Mouse (Mus musculus) neural tube, embryonic 13.5 days (tissue): ENCODE measurements around the gene Midn. TPM values are rescaled to one million over a fixed set of nuclear protein-coding genes. Genes with fewer than 3 reads are reported as not detected.

Source experiments
- ATAC-seq: fragments of 200-750 bp; cut with Nextera tagmentation; 2 replicates; pipeline ENCODE4 v1.8.0; 2017; ENCODE audit warnings: low read depth, mild to moderate bottlenecking, moderate TSS enrichment, moderate library complexity
- H3K27ac ChIP-seq: fragments of 300-500 bp; sonication (generic); replicated peaks from 2 replicates; pipeline ENCODE4 v1.5.1; 2015; ENCODE audit warnings: moderate library complexity, mild to moderate bottlenecking, inconsistent platforms
- H3K27me3 ChIP-seq: fragments of 300-500 bp; sonication (generic); 2 replicates; pipeline ENCODE4 v1.6.1; 2015; ENCODE audit warnings: mild to moderate bottlenecking, inconsistent platforms
- H3K36me3 ChIP-seq: fragments of 300-500 bp; sonication (generic); 2 replicates; pipeline ENCODE4 v1.6.1; 2015; ENCODE audit warnings: mild to moderate bottlenecking, inconsistent platforms
- H3K4me1 ChIP-seq: fragments of 300-500 bp; sonication (generic); replicated peaks from 2 replicates; pipeline ENCODE4 v1.6.1; 2015; ENCODE audit warnings: inconsistent platforms
- H3K4me2 ChIP-seq: fragments of 300-500 bp; sonication (generic); 2 replicates; pipeline ENCODE4 v1.6.1; 2015; ENCODE audit warnings: inconsistent platforms, mild to moderate bottlenecking, moderate library complexity
- H3K4me3 ChIP-seq: fragments of 300-500 bp; sonication (generic); 2 replicates; pipeline ENCODE4 v1.5.1; 2015; ENCODE audit warnings: mild to moderate bottlenecking, inconsistent platforms
- H3K9ac ChIP-seq: fragments of 300-500 bp; sonication (generic); 2 replicates; pipeline ENCODE4 v1.6.1; 2015; ENCODE audit warnings: moderate library complexity, mild to moderate bottlenecking, inconsistent platforms
- H3K9me3 ChIP-seq: fragments of 300-500 bp; sonication (generic); 2 replicates; pipeline ENCODE4 v1.6.1; 2016; ENCODE audit warnings: inconsistent platforms
- WGBS: fragments of 180-500 bp; shearing (Covaris S2); methylation state at CpG from one replicate; pipeline ENCODE4 v1.1.7; 2015; 5-methylcytosine and 5-hydroxymethylcytosine counted together
- polyA plus RNA-seq: library from polyadenylated mRNA; unstranded; fragments of >200 nt; fragmentation: Nextera tagmentation; extraction: Ambion mirVana; gene quantifications from 2 replicates; pipeline ENCODE4 v1.2.1, GENCODE M21; 2015

The Midn gene
- polyA plus RNA-seq, 1 experiment from 2014 or later = 31.0 TPM

DNA sequence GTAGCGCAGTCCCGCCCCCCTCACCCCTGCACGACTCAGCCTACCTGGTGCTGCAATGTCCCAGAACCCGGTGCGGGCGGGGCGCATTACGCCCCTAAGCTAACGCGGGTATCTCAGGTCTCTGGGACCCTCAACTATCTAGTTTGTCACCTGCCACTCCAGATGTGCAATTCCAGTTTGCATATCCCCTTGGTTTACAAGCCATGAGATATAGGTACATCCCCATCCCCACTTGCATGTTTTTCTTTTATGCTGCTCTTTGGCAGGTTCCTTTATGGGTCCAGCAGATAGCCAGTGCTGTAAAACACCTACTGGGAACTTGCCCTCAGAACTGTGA, 8.7 kb upstream of the Midn start:
- Histone ChIP-seq H3K4me1 (peaks cover 68% of the 10 kb centered on the region), H3K36me3 (peaks cover 28% of the 10 kb centered on the region), H3K9ac (peak overlapping the region; percentile 97), H3K4me2 (peak overlapping the region; percentile 92), H3K4me3 (peak overlapping the region; percentile 83), H3K27ac (peak overlapping the region; percentile 97), H3K9me3 (no peaks in the 10 kb centered on the region), H3K27me3 (peaks cover 17% of the 10 kb centered on the region)
- ATAC-seq = no peak
- 0% methylated on average over 10 of the region's 10 CpGs for WGBS

DNA sequence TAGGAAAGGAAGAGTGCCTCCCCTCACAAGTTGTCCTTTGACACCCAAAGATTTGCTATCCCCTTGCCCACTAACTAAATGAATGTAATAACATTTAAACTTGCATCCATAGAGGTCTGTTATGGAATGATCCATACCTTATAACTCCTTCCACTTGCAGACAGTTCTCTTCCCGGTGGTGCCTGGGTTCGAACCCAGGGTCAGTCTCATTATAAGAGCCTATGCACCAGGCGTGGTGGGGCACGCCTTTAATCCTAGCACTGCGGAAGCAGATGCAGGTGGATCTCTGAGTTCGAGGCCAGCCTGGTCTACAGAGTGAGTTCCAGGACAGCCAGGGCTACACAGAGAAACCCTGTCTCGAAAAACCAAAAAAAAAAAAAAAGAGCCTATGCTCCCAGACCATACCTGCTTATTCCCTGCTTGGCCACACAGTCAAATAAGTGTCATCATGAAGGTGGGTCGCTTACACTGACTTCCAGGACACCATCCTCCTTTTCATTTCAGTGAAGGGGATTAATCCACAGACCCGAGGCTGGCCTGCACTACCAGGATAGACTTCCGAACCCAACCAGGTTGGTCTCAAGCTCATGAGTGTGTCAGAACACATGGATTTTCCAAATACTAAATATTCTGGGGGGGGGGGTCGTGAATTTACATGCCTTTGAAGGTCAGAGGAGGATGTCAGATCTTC, 8.0 kb upstream of the Midn start:
- H3K36me3 ChIP-seq = peaks cover 28% of the 10 kb centered on the region
- H3K4me2 ChIP-seq = peak overlapping the region; percentile 93; the same call in 1 of the 2 replicates
- WGBS = 74% methylated on average over 11 of the region's 11 CpGs
- no peak for ATAC-seq
- H3K27me3 ChIP-seq = peaks cover 17% of the 10 kb centered on the region
- no peak overlapping the region for H3K9ac ChIP-seq
- H3K4me3 ChIP-seq = peak overlapping the region; percentile 83; the same call in 1 of the 2 replicates
- no peaks in the 10 kb centered on the region for H3K9me3 ChIP-seq
- peak overlapping the region; percentile 97 for H3K27ac ChIP-seq
- H3K4me1 ChIP-seq = peaks cover 72% of the 10 kb centered on the region

DNA sequence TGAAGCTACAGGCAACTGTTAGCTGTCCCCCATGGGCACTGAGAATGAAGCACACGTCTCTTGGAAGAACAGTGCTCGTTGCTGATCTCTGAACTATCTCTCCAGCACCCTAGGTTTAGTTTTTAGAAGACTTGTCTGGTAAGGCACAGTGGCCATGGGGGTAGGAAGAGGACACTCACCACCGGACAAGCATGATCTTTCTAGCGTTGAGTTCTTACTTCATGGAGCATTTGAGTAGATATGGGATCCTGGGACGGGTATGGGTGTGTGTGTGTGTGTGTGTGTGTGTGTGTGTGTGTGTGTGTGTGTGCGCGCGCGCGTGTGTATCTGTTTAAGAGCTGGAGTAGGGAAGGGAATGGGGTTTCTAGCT, 7.4 kb upstream of the Midn start, which contains the start of gene Cbarp:
TSS of gene Cbarp (minus strand) at position 170 of the 370 bp plus-strand sequence.
- Histone ChIP-seq H3K9ac (peak within 1 kb of the TSS; percentile 97), H3K36me3 (peaks cover 28% of the 10 kb centered on the region), H3K4me3 (peak within 1 kb of the TSS; percentile 83), H3K27ac (peak within 1 kb of the TSS; percentile 97), H3K27me3 (peaks cover 14% of the 10 kb centered on the region), H3K4me2 (peak within 1 kb of the TSS; percentile 93), H3K9me3 (no peaks in the 10 kb centered on the region), H3K4me1 (peaks cover 78% of the 10 kb centered on the region)
- 76% methylated on average over 10 of the region's 10 CpGs for WGBS
- ATAC-seq = no peak

DNA sequence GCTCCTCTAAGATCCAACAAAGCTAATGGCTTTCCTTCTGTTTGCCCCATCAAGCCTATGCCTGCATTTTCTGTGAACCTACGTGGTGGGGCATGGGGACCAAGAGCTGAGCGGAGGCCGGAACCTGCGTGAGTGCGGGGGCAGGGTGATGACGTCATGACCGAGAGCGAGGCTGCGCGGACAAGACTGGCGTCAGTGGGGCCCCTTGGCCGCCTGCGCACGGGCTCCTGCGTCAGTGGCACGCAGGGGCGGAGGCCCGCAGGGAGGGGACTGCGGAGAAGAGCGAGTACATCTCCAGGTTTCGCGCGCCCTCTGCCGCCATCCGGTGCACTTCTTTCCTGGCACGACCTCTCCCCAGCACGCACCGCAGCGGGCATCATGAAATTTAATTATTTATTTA, 6.8 kb upstream of the Midn start:
- Histone ChIP-seq H3K9me3 (no peaks in the 10 kb centered on the region), H3K36me3 (peaks cover 28% of the 10 kb centered on the region), H3K9ac (peak overlapping the region; percentile 64), H3K4me1 (peaks cover 81% of the 10 kb centered on the region), H3K4me2 (peak overlapping the region; percentile 93), H3K27me3 (peaks cover 8% of the 10 kb centered on the region), H3K4me3 (peak overlapping the region; percentile 67), H3K27ac (peak overlapping the region; percentile 90)
- under 1% methylated on average over 29 of the region's 29 CpGs for WGBS
- peak; percentile 52 for ATAC-seq

DNA sequence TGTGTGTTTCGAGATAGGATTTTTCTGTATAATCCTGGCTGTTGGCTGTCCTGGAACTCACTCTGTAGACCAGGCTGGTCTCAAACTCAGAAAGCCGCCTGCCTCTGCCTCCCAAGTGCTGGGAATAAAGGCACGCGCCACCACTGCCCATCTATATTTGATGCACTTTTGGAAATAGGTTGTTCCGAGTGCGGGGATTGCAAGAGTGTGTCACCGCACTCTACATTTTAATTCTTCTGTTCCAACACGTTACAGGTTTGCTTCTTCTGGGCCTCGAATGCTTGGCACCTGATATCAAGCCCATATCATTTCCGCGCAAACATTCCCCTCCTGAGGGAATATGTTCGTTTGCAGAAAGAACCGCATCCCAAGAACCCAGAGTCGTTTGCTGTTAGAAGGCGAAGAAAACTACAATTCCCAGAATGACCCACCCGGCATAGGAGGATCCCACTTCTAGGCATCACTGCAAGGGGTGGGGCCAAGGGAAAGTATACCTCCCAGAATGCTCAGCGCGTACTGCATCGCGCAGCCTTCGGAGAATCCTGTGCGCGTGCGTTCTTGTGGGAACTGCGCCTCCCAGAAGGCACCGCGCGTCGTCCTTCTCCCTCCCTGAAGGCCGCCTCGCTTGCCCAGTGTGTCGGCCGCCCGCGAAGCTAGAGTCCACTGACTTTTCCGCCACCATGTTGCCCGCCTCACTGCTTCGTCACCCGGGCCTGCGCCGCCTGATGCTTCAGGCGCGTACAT, 6.1 kb upstream of the Midn start:
- Histone ChIP-seq H3K27ac (peak overlapping the region; percentile 90), H3K9ac (peak overlapping the region; percentile 86), H3K9me3 (no peaks in the 10 kb centered on the region), H3K4me3 (peak overlapping the region; percentile 67), H3K27me3 (peaks cover 3% of the 10 kb centered on the region; the same call in 1 of the 2 replicates), H3K36me3 (peaks cover 34% of the 10 kb centered on the region), H3K4me1 (peaks cover 80% of the 10 kb centered on the region), H3K4me2 (peak overlapping the region; percentile 93)
- peak; percentile 88 for ATAC-seq
- WGBS = under 1% methylated on average over 43 of the region's 43 CpGs

DNA sequence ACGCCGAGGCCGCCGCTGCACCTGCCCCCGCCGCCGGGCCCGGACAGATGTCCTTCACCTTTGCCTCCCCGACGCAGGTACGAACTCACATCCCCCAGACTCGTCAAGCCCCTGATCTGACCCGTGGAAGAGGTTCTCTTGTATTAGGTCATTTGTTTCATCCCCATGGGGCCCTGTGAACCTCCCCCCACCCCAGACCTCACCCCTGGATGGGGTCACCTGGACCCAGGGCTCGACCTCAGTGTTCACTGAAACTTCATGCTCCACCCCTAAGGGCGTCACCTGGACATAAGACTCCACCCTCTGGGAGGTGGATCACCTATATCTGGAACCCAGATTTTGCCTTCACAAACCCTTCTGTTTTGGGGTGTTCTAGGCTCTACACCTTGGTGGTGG, 5.5 kb upstream of the Midn start:
- no peaks in the 10 kb centered on the region for H3K9me3 ChIP-seq
- H3K4me2 ChIP-seq = peak overlapping the region; percentile 93
- peak overlapping the region; percentile 90 for H3K27ac ChIP-seq
- peak overlapping the region; percentile 67 for H3K4me3 ChIP-seq
- peaks cover 34% of the 10 kb centered on the region for H3K36me3 ChIP-seq
- peak overlapping the region; percentile 86 for H3K9ac ChIP-seq
- H3K27me3 ChIP-seq = no peaks in the 10 kb centered on the region
- WGBS = 0% methylated on average over 15 of the region's 15 CpGs
- H3K4me1 ChIP-seq = peaks cover 80% of the 10 kb centered on the region
- ATAC-seq = no peak

DNA sequence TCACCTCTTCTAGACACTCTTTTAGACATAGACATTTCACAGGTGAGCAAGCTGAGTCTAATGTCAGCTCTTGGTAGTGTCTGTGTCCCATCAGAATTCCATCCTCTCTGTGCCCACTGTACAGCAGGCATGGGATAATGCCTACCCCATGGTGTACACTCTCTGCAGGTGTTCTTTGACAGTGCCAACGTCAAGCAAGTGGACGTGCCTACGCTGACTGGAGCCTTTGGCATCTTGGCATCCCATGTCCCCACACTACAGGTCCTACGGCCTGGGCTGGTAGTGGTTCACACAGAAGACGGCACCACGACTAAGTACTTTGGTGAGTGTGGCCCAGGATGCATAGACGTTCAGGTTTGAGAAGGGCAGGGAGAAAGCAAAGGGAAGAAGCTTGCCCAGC, 4.4 kb upstream of the Midn start:
- Histone ChIP-seq H3K4me1 (peaks cover 75% of the 10 kb centered on the region), H3K4me3 (0 out of 2 replicates have a peak overlapping the region, but pooled peaks have one; percentile 67), H3K27me3 (no peaks in the 10 kb centered on the region), H3K9ac (0 out of 2 replicates have a peak overlapping the region, but pooled peaks have one; percentile 22), H3K9me3 (no peaks in the 10 kb centered on the region), H3K36me3 (peaks cover 34% of the 10 kb centered on the region), H3K27ac (no peak overlapping the region), H3K4me2 (peak overlapping the region; percentile 93)
- no peak for ATAC-seq
- 94% methylated on average over 7 of the region's 7 CpGs for whole genome bisulfite sequencing

DNA sequence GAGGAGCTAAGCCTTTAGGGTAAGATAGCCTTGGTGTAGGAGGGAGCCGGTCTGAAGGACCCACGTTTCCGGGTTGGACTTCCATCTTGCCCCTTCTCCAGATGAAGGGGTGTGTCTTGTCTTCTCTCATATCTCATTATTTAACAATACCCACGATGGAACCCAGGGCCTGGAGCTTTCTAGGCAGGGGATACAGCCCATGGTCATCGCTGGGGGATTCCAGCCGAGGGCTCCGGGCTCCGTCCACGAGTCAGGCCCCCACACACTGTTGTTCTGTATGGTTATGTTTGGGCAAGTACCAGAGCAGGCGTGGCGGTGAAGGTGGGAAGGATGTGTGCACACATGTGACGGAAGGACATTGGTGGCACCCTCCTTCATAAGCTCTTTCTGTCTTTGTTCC, 3.9 kb upstream of the Midn start:
- Histone ChIP-seq H3K4me3 (no peak overlapping the region), H3K4me1 (peaks cover 75% of the 10 kb centered on the region), H3K4me2 (0 out of 2 replicates have a peak overlapping the region, but pooled peaks have one; percentile 93), H3K36me3 (peaks cover 34% of the 10 kb centered on the region), H3K9ac (peak overlapping the region; percentile 22; the same call in 1 of the 2 replicates), H3K27ac (no peak overlapping the region), H3K9me3 (no peaks in the 10 kb centered on the region), H3K27me3 (no peaks in the 10 kb centered on the region)
- no peak for ATAC-seq
- WGBS = 91% methylated on average over 12 of the region's 12 CpGs

DNA sequence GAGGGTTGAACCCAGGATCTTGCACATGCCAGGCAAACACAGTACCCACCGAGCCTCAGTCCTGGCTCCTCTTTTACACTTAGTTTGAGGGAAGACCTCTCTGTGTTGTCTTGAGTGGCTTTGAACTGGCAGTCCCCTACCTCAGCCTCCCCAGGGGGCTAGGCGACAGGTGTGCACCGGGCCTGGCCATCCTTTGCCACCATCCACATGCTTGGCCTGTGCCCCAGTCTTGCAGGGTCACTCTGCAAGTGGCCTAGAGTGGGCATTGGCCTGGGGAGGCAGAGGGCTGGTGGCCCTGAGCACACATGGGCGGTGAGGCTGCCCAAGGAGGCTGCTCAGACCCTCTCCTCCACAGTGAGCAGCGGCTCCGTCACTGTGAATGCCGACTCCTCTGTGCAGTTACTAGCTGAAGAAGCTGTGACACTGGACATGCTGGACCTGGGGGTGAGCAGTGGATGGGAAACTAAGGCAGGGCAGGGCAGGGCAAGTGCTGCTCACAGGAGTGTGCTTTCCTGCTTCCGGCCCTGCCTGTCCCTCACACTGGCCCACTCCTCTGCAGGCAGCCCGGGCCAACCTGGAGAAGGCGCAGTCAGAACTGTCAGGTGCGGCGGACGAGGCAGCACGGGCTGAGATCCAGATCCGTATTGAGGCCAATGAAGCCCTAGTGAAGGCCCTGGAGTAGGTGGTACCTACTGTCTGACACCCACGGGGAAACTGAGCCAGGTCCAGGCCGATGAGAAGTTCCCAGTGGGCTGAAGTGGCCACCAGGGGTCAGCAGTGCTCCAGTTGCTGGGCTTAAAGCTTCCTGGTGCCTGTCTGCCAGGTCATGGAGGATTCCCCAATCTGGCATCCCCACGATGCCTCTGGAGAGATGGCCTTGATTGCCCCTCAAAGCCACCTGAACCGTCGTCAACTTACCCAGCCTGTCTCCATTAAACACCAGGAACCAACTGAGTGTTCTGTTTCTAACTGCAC, 2.9 kb upstream of the Midn start:
- 0 out of 2 replicates have a peak overlapping the region, but pooled peaks have one; percentile 4 for H3K4me3 ChIP-seq
- no peak overlapping the region for H3K4me2 ChIP-seq
- peaks cover 34% of the 10 kb centered on the region for H3K36me3 ChIP-seq
- H3K9ac ChIP-seq = peak overlapping the region; percentile 100
- H3K27ac ChIP-seq = 0 out of 2 replicates have a peak overlapping the region, but pooled peaks have one; percentile 15
- ATAC-seq = no peak
- peaks cover 67% of the 10 kb centered on the region for H3K4me1 ChIP-seq
- no peaks in the 10 kb centered on the region for H3K9me3 ChIP-seq
- H3K27me3 ChIP-seq = no peaks in the 10 kb centered on the region
- WGBS = 71% methylated on average over 20 of the region's 20 CpGs

DNA sequence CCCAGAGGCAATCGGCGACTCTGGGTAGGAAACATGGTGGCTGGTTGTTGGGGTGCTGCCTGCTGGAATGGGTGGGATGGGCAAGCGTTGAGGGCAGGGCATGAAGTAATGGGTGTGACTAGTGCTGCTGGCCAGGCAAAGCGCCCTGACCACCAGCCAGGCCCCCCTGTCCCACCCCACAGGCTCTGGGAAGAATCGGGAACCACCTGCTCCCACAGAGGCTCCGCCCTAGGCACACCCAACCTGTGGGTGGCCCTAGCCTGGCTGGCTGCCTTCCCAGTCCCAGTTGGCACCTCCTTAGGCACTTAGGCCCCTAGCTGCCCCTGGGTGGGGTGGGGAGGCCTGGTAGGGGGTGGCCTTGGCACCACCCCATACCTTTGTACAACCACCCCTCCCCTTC, 2.2 kb upstream of the Midn start:
- H3K27ac ChIP-seq = 0 out of 2 replicates have a peak overlapping the region, but pooled peaks have one; percentile 15
- H3K27me3 ChIP-seq = no peaks in the 10 kb centered on the region
- H3K9ac ChIP-seq = peak overlapping the region; percentile 100
- WGBS = 85% methylated on average over 6 of the region's 6 CpGs
- no peak overlapping the region for H3K4me2 ChIP-seq
- peaks cover 34% of the 10 kb centered on the region for H3K36me3 ChIP-seq
- H3K4me3 ChIP-seq = 0 out of 2 replicates have a peak overlapping the region, but pooled peaks have one; percentile 4
- ATAC-seq = no peak
- H3K4me1 ChIP-seq = peaks cover 62% of the 10 kb centered on the region
- no peaks in the 10 kb centered on the region for H3K9me3 ChIP-seq

DNA sequence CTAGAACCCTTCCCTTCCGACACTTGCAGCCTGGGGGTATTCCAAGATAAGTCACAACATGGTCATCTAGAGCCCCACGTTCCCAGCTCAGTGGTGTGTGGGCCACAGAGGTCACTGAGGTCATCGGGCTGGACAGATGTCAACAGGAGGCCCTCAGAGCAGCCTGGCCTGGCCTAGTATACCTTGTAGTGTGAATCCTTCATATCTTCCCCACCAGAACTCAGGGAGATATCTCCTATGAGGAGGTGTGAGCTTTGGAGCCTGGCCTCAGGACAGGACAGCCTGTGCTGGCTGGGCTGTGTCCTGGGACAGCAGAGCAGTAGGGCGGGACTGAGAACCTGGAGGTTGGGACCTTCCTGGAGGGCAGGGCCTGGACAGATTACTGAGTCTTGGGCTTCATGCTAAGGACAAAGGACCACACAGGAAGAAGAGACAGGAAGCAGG, 1.5 kb upstream of the Midn start:
- Histone ChIP-seq H3K27ac (peak overlapping the region; percentile 100), H3K9ac (peak overlapping the region; percentile 100; the same call in 1 of the 2 replicates), H3K4me3 (0 out of 2 replicates have a peak overlapping the region, but pooled peaks have one; percentile 98), H3K4me2 (no peak overlapping the region), H3K36me3 (peaks cover 40% of the 10 kb centered on the region), H3K27me3 (no peaks in the 10 kb centered on the region), H3K9me3 (no peaks in the 10 kb centered on the region), H3K4me1 (peaks cover 56% of the 10 kb centered on the region)
- WGBS = 72% methylated on average over 4 of the region's 4 CpGs
- no peak for ATAC-seq
